Mouse (Mus musculus) lung, embryonic 14.5 days (tissue): ENCODE measurements around the gene Tfrc. TPM values are rescaled to one million over a fixed set of nuclear protein-coding genes. Genes with fewer than 3 reads are reported as not detected.

Source experiments
- ATAC-seq: fragments of 200-750 bp; cut with Nextera tagmentation; 2 replicates; pipeline ENCODE4 v1.8.0; 2017; ENCODE audit warnings: mild to moderate bottlenecking, moderate TSS enrichment, moderate library complexity; ENCODE audit not compliant: insufficient read depth
- DNase-seq: peaks from one replicate; pipeline ENCODE4 v3.0.0-alpha.2; 2015
- H3K27ac ChIP-seq: fragments of 300-500 bp; sonication (generic); 2 replicates; pipeline ENCODE4 v1.5.1; 2014; ENCODE audit warnings: low read depth, mild to moderate bottlenecking, moderate library complexity
- H3K27me3 ChIP-seq: fragments of 300-500 bp; sonication (generic); 2 replicates; pipeline ENCODE4 v1.6.1; 2014; ENCODE audit warnings: low read length, control low read depth; ENCODE audit not compliant: insufficient read depth
- H3K36me3 ChIP-seq: fragments of 300-500 bp; sonication (generic); 2 replicates; pipeline ENCODE4 v1.6.1; 2014; ENCODE audit warnings: control low read depth; ENCODE audit not compliant: insufficient read depth
- H3K4me1 ChIP-seq: fragments of 300-500 bp; sonication (generic); 2 replicates; pipeline ENCODE4 v1.6.1; 2014; ENCODE audit warnings: antibody characterized with exemption, control low read depth; ENCODE audit not compliant: insufficient read depth
- H3K4me2 ChIP-seq: fragments of 300-500 bp; sonication (generic); 2 replicates; pipeline ENCODE4 v1.6.1; 2014; ENCODE audit warnings: mild to moderate bottlenecking
- H3K4me3 ChIP-seq: fragments of 300-500 bp; sonication (generic); 2 replicates; pipeline ENCODE4 v1.5.1; 2014; ENCODE audit warnings: low read depth, low read length
- H3K9ac ChIP-seq: fragments of 300-500 bp; sonication (generic); 2 replicates; pipeline ENCODE4 v1.6.1; 2014
- H3K9me3 ChIP-seq: fragments of 300-500 bp; sonication (generic); 2 replicates; pipeline ENCODE4 v1.6.1; 2016; ENCODE audit warnings: low read depth, low read length, control low read depth
- CTCF ChIP-seq: IDR thresholded peaks from 2 replicates; pipeline ENCODE4 v1.5.1; 2016; ENCODE audit warnings: antibody characterized with exemption, low read depth
- WGBS: fragments of 180-500 bp; shearing (Covaris S2); extraction: QIAGEN DNeasy Blood & Tissue Kit; methylation state at CpG from one replicate; pipeline ENCODE4 v1.1.7; 2014; 5-methylcytosine and 5-hydroxymethylcytosine counted together
- polyA plus RNA-seq: library from polyadenylated mRNA; unstranded; fragments of >200 nt; fragmentation: Nextera tagmentation; extraction: Ambion mirVana; gene quantifications from 2 replicates; pipeline ENCODE4 v1.2.1, GENCODE M21; 2014

Tfrc gene
- polyA plus RNA-seq, 1 experiment from 2014 or later, result 71.2 TPM

GRCm38 (mm10) chr16:32647712-32648111 is 39.0 kb downstream of the Tfrc start:
- Histone ChIP-seq H3K9me3 (no peaks in the 10 kb centered on the region), H3K4me3 (no peak overlapping the region), H3K36me3 (no peaks in the 10 kb centered on the region), H3K4me2 (no peak overlapping the region), H3K27ac (no peak overlapping the region), H3K27me3 (no peaks in the 10 kb centered on the region), H3K4me1 (peaks cover 15% of the 10 kb centered on the region), H3K9ac (no peak overlapping the region)
- TF ChIP-seq CTCF, result no peak
- no peak for ATAC-seq
- no peak for DNase-seq

- H3K4me2 ChIP-seq, result no peak overlapping the region
- no peak overlapping the region for H3K4me3 ChIP-seq
- no peak for TF ChIP-seq CTCF
- DNase-seq, result no peak
- no peak for ATAC-seq
- peaks cover 9% of the 10 kb centered on the region for H3K4me1 ChIP-seq
- no peaks in the 10 kb centered on the region for H3K27me3 ChIP-seq
- peak overlapping the region; percentile 37; the same call in 1 of the 2 replicates for H3K27ac ChIP-seq
- H3K36me3 ChIP-seq, result no peaks in the 10 kb centered on the region
- H3K9me3 ChIP-seq, result no peaks in the 10 kb centered on the region
- H3K9ac ChIP-seq, result no peak overlapping the region
Measured at GRCm38 (mm10) chr16:32650461-32650860, 41.7 kb downstream of the Tfrc start.

- H3K27me3 ChIP-seq, result no peaks in the 10 kb centered on the region
- H3K4me2 ChIP-seq, result no peak overlapping the region
- H3K4me1 ChIP-seq, result peaks cover 4% of the 10 kb centered on the region; the same call in 1 of the 2 replicates
- H3K9ac ChIP-seq, result no peak overlapping the region
- H3K9me3 ChIP-seq, result no peaks in the 10 kb centered on the region
- H3K4me3 ChIP-seq, result no peak overlapping the region
- H3K36me3 ChIP-seq, result no peaks in the 10 kb centered on the region
- WGBS, result 68% methylated on average over 5 of the region's 5 CpGs
- DNase-seq, result no peak
- peak overlapping the region; percentile 37; the same call in 1 of the 2 replicates for H3K27ac ChIP-seq
- ATAC-seq, result no peak
- TF ChIP-seq CTCF, result no peak
Measured at GRCm38 (mm10) chr16:32650974-32651618, 42.4 kb downstream of the Tfrc start.

- Histone ChIP-seq H3K9ac (no peak overlapping the region), H3K27me3 (no peaks in the 10 kb centered on the region), H3K4me3 (no peak overlapping the region), H3K4me1 (peaks cover 10% of the 10 kb centered on the region), H3K36me3 (no peaks in the 10 kb centered on the region), H3K4me2 (no peak overlapping the region), H3K27ac (no peak overlapping the region; the same call in 1 of the 2 replicates), H3K9me3 (no peaks in the 10 kb centered on the region)
- no peak for TF ChIP-seq CTCF
- WGBS, result 71% methylated on average over 6 of the region's 6 CpGs
- ATAC-seq (no peak), DNase-seq (no peak)
Measured at GRCm38 (mm10) chr16:32654071-32654733, 45.5 kb downstream of the Tfrc start.

- Histone ChIP-seq H3K27ac (no peak overlapping the region), H3K9ac (no peak overlapping the region), H3K4me3 (no peak overlapping the region), H3K27me3 (no peaks in the 10 kb centered on the region), H3K9me3 (no peaks in the 10 kb centered on the region), H3K4me2 (no peak overlapping the region), H3K36me3 (no peaks in the 10 kb centered on the region), H3K4me1 (peaks cover 23% of the 10 kb centered on the region)
- ATAC-seq (no peak), DNase-seq (no peak)
- no peak for TF ChIP-seq CTCF
- whole genome bisulfite sequencing, result 87% methylated on average over 4 of the region's 4 CpGs
Measured at GRCm38 (mm10) chr16:32655534-32655933, 46.8 kb downstream of the Tfrc start.

- 54% methylated on average over 8 of the region's 8 CpGs for WGBS
- TF ChIP-seq CTCF, result no peak
- no peak overlapping the region for H3K4me2 ChIP-seq
- H3K27ac ChIP-seq, result no peak overlapping the region
- no peak overlapping the region for H3K9ac ChIP-seq
- H3K36me3 ChIP-seq, result no peaks in the 10 kb centered on the region
- no peaks in the 10 kb centered on the region for H3K9me3 ChIP-seq
- H3K27me3 ChIP-seq, result no peaks in the 10 kb centered on the region
- H3K4me3 ChIP-seq, result no peak overlapping the region
- ATAC-seq (no peak), DNase-seq (no peak)
- peaks cover 31% of the 10 kb centered on the region for H3K4me1 ChIP-seq
Measured at GRCm38 (mm10) chr16:32656321-32656720, 47.6 kb downstream of the Tfrc start.

GRCm38 (mm10) chr16:32656794-32657193 is 48.1 kb downstream of the Tfrc start:
- H3K4me2 ChIP-seq, result no peak overlapping the region
- DNase-seq, result peak; percentile 70
- H3K9ac ChIP-seq, result no peak overlapping the region
- H3K4me1 ChIP-seq, result peaks cover 36% of the 10 kb centered on the region
- no peaks in the 10 kb centered on the region for H3K27me3 ChIP-seq
- peak overlapping the region; percentile 7; the same call in 1 of the 2 replicates for H3K27ac ChIP-seq
- 41% methylated on average over 8 of the region's 8 CpGs for WGBS
- no peaks in the 10 kb centered on the region for H3K36me3 ChIP-seq
- no peak overlapping the region for H3K4me3 ChIP-seq
- no peaks in the 10 kb centered on the region for H3K9me3 ChIP-seq
- TF ChIP-seq CTCF, result no peak
- no peak for ATAC-seq
